Mouse (Mus musculus) megakaryocyte, adult 5-6 weeks (primary cell): ENCODE measurements around the gene Nuak2. TPM values are rescaled to one million over a fixed set of nuclear protein-coding genes. Genes with fewer than 3 reads are reported as not detected.
A peak's percentile ranks its signal among the peaks of the same experiment; 100 is the strongest.

ENCODE experiments used
- ATAC-seq: 2 replicates; pipeline ENCODE4 v1.8.0; 2016; ENCODE audit warnings: mild to moderate bottlenecking, inconsistent platforms; ENCODE audit not compliant: poor library complexity, severe bottlenecking
- total RNA-seq, 2 experiments: library from RNA; stranded (forward) in 1 of 2; stranded (reverse) in 1 of 2; fragments of 153-499, 151-499 nt in 1 of 2; fragments of 221-1000, 200-1000 nt in 1 of 2; gene quantifications; 2 replicates each; pipeline versions ENCODE4 v1.2.3 to v1.2.4; 2015 to 2017

The Nuak2 gene
- total RNA-seq, 2 experiments from 2014 or later = 14.3 to 23.9 TPM

GRCm38 (mm10) chr1:132322711-132323542 is 7.0 kb downstream of the Nuak2 start:
- ATAC-seq = no peak

- no peak for ATAC-seq
Observed at GRCm38 (mm10) chr1:132326777-132327176, 10.9 kb downstream of the Nuak2 start.

DNA sequence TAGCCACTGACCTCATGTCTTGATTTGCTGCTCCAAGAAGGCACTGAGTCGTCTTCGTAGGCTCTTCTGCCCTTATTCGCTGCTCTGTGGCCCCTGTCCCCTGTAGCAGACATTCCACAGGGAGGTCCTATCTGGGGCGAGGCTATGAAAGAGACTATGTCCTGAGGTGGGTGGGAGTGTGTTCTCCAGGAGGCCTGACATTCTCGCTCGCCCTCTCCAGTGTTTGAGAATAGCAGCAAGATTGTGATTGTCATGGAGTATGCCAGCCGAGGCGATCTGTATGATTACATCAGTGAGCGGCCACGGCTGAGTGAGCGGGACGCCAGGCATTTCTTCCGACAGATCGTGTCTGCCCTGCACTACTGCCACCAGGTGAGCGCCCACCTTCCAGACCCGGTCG is 11.6 kb downstream of the Nuak2 start:
- no peak for ATAC-seq

GRCm38 (mm10) chr1:132328565-132328964 is 12.6 kb downstream of the Nuak2 start:
- ATAC-seq = no peak

DNA sequence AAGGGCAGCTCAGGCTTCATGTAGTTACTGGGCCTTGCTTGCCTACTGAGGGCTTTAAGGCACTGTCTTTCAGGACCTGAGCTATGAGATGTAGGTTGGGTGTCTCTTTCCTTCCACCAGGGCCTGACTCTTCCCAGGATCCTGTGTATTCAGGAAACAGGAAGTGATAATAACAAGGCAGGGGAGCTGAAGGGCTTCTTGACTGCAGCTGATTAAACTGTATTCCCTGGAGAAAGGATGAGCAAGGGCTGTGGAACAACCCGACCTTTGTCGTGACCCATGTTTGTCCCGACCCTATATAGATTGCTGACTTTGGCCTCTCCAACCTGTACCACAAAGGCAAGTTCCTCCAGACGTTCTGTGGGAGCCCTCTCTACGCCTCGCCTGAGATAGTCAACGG is 13.7 kb downstream of the Nuak2 start:
- no peak for ATAC-seq

- ATAC-seq = no peak
Observed at GRCm38 (mm10) chr1:132330397-132330796, 14.5 kb downstream of the Nuak2 start.

DNA sequence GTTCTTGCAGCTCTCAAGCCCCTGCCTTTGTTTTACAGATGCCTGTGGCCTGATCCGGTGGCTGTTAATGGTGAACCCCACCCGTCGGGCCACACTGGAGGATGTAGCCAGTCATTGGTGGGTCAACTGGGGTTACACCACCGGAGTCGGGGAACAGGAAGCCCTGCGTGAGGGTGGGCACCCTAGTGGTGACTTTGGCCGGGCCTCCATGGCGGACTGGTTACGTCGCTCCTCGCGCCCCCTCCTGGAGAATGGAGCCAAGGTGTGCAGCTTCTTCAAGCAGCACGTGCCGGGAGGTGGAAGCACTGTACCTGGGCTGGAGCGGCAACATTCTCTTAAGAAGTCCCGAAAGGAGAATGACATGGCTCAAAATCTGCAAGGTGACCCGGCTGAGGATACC is 15.4 kb downstream of the Nuak2 start:
- ATAC-seq = no peak

DNA sequence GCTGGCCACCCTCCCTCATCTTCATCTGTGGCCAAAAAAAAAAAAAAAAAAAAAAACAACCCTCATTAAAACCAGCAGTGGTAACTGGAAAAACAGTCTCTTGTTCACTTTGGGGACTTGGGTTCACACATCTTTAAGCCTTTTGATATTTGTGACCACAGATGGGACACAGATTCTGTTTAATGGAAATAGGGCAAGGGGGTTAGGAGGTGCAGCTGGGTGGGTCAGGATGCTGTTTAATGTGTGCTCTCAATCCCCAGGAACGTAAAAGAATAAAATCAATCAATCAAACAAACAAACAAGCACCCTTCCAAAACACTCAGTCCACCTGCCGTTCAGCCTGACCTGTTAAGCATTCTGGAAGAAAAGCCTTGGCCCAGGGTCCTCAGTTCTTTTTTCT is 17.3 kb downstream of the Nuak2 start:
- ATAC-seq = no peak

DNA sequence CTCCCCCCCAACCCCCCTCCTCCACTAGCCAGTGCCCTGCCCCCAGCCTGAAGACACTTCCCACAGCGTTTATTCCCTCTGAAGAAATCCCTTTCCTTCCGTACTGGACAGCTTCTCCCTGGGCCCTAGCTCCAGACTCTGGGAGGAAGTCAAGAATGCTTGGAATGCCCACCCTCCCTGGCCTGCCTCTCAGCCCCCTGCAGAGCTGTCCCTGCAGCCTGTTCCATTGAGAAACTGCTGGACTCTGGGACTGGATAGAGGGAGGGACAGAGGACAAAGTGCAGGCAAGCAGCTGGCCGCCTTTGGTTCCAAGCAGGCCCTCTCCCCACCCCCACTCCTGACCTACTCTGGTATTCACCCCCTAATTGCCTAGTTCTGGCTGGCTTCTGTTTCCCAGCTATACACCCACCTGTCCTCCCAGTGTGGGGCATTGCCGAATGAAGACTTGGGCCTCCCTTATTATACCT is 17.8 kb downstream of the Nuak2 start:
- ATAC-seq = no peak

DNA sequence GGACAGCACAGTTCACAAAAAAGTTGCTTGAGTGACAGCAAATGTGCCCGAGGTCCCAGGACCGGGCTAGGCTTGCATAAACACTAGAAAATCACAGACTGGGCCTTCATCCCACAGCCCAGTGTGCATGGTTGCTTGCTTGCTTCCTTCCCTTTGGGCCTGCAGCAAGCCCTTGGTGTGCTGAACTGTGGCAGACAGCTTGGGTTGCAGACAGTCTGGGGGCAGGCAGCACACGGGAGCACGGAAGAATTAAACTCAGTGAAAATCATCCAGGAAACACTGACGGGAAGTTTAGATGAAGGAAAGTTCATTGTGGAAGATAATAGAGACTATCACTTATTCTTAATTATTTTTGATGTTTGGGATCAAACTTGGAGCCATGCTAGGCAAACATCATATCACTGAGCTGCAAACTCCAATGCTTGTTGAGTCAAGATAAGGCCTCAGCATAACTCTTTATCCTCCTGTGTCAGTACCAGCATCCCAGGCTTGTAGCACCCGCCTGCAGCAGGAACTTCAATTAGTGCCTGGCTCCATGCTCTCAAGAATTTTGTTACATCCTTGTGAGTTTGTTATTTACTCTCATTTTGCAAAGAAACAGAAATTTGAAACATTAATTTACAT is 18.4 kb downstream of the Nuak2 start:
- ATAC-seq = no peak

- no peak for ATAC-seq
Observed at GRCm38 (mm10) chr1:132335378-132335965, 19.5 kb downstream of the Nuak2 start.

GRCm38 (mm10) chr1:132336921-132337320 is 21.0 kb downstream of the Nuak2 start:
- no peak for ATAC-seq

DNA sequence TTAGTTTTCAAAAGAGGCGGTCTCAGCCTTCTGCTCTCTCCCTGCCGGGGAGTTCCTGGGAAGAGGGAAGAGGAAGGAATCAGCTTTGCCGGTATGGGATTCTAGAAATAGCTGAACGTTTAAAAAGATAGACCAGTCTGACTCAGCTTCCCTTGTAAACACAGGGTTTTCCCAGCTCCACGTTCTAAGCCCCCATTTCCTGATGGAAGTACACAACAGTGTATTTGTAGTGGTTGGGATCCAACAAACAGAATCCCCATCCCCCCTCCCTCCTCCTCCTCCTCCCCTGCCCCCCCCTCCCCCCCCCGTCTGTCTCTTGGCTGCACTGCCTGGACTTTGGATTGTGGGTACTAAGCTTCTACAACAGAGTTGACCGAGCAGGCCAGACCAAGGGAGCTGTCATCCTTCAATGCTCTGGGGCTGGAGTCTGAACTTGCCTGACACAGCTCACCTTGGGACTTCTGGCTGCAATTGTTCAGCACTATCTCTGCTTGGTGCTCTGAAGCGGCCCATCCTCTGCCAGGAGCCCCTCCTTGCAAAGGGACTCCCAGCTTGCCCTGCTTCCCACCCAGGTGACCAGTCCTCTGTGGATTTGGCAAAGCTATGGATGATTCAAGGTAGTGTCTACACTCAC is 22.2 kb downstream of the Nuak2 start:
- ATAC-seq = no peak

GRCm38 (mm10) chr1:132341731-132342501 is 26.0 kb downstream of the Nuak2 start:
- ATAC-seq = peak; percentile 95

DNA sequence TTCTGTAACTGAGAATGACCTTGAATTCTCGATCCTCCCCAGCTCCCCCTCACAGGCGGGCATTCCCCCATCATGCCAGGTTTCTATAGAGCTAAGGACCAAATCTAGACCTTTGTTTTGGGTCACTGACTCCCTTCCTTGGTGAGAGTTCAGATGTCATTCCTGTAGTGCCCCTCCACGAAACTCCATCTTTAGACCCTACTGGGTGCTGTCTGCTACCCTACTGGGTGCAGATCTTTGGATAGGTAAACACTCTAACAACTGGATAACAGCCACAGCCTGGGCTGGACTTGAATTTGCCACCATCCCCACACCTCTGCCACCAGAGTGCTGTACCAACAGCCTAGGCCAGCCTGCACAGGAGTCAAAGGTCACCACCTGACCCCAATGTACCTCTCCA is 26.6 kb downstream of the Nuak2 start:
- no peak for ATAC-seq

GRCm38 (mm10) chr1:132343191-132343590 is 27.3 kb downstream of the Nuak2 start:
- ATAC-seq = no peak

GRCm38 (mm10) chr1:132343656-132344055 is 27.7 kb downstream of the Nuak2 start:
- ATAC-seq = no peak

GRCm38 (mm10) chr1:132345514-132345913 is 29.6 kb downstream of the Nuak2 start:
- no peak for ATAC-seq

DNA sequence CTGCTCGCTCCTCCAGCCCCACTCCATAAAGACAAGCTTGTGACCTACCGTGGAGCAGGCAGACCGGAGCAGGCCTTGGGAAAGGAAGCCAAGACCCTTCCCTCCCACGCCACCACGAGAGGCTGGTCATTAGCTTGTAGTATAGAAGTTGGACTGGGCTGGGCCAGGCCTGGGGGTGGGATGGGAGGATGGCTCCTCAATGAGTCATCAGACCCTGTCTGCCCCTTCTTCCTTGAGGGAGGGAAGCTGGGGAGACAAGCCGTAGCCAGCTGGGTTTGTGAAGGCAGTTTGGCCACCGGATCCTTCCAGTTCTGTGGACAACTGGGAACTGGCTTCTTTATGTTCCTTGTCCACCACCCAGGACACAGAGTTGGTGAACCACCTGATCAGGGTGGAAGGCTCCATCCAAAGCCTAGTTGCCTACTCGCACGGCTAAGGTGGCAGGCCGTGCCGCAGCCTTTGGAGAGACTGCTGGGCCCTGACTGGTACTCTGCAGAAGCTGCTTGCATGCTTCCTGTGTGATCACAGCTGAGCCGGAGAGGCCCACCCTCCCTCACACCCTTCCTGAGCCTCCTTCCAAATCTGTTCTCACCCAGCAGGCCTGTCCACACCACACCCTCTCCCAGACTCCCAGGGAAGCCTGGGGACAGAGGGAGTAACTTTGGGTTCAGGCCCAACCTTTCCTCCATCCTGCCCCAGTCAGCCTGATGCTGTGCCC is 30.4 kb downstream of the Nuak2 start:
- ATAC-seq = no peak

- no peak for ATAC-seq
Observed at GRCm38 (mm10) chr1:132346951-132347350, 31.0 kb downstream of the Nuak2 start.
